Mouse (Mus musculus) CD8-positive naive resting alpha-beta T cell, adult 2 months (primary cell): Measurements from ENCODE around the gene Wipf3.

ENCODE experiments used
- DNase-seq, 2 experiments: peaks; one replicate each; pipeline ENCODE4 v3.0.0; 2022; ENCODE audit warnings: low read depth in 2 of 2, low spot score in 2 of 2

Gene Wipf3

DNA sequence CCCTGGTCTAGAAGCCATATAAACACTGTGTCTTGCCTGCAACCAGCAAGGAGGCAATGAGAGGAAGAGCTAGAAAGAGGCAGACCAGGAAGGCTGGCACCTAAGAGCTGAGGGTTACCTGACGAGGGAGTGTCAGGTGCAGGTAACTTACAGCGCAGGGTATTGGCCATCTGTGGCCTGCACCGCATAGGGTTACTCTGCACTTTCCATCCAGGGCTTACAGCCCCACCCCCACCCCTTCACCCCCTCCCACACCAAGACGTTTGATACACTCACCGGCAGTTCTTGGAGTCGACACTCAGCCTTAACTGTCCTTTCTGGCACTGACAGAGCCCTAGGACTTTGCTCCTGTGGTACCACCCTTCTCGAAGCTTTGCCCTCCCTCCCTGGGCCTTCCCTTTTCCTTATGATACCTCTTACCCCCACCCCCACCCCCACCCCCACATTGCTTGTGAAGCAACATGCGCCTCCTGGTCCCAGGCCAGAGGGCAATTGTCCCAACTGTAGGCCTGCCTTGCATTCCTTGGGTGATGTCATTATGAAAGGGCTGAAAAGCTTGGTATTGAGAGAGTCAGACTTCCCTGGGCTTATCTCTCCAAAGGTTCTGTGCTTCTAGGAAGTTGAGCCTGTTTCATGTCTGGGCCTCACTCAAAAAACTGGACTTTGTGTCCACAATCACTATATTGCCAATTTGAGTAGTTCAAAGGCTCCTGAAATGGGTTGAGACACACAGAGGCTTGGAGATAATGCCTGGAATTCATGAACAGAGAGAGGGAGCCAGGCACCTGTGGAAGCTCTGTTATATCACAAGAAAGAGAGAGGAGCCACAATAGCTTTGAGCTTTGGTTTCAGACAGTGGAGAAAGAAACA is 43.7 kb downstream of the Wipf3 start:
- no peak for DNase-seq

- no peak for DNase-seq
Measured at GRCm38 (mm10) chr6:54475926-54476667, 46.7 kb downstream of the Wipf3 start.

- no peak for DNase-seq
Measured at GRCm38 (mm10) chr6:54478646-54479324, 49.4 kb downstream of the Wipf3 start.

GRCm38 (mm10) chr6:54481390-54482112 is 52.1 kb downstream of the Wipf3 start:
- DNase-seq: no peak

DNA sequence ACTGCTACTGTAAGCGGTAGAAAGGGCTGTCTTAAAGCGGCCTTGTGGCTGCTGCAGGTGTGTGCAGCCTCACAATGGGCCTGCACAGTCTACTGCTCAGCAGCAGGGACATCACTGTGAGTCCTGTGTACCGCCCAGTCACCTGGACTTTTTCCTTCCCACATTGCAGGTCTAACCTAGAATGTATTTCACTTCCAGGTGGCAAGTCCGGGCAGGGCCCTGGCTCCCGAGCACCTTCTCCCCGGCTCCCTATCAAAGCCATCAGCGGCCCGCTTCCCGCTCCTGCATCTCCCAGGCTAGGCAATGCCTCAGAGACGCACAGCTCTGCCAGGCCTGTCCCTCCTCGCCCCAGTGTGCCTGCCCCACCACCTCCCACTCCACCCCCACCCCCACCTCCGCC is 55.6 kb downstream of the Wipf3 start:
- DNase-seq: no peak

- DNase-seq: no peak
Measured at GRCm38 (mm10) chr6:54485435-54485901, 56.1 kb downstream of the Wipf3 start.

DNA sequence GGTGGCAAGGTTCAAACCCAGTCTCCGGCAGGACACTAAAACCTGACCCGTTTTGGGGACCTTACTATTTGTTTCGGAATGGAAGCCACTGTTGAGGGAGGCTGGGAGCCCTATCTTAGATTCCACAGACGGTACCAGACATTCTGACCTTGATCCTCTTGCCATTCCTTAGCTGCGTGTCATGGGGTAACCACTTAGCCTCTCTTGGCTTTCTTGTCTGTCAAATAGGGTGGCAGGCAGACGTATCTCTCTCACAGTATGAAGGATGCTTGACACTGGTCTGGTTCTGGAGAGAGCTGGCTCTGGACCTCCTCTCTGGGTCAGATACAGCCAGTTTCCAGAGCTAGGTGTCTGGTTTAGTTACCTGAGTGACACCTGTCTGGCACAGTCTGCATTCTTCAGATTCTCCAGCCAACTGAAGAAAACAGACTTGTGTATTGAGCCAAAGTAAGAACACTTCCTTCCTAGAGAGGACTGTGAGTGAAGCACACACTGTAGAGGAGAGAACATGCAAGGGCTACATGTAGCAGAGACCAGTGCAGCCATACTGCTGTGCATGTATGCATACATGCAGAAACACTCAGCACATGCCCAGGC is 56.7 kb downstream of the Wipf3 start:
- no peak for DNase-seq

DNA sequence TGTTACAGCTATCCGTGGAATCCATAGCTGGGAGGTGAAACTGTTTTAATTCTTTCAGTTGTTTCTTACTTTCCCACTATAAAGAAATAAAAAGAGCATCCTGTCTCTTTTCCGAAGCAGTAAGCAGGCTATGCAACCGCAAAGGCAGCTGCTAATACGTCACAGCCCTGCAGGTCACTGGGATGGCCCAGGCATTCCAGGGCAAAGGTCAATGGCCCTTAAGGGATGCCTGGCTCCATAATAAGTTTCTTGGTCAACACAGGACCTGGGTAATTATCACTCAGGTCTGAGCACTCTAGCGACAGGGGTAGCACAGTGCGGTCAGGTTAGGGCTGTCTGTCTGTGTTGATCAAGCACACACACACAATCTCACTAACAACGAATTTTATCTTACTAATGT is 61.7 kb downstream of the Wipf3 start:
- DNase-seq: no peak

- no peak for DNase-seq
Measured at GRCm38 (mm10) chr6:54494097-54494496, 64.7 kb downstream of the Wipf3 start.

GRCm38 (mm10) chr6:54494612-54495398 is 65.4 kb downstream of the Wipf3 start:
- no peak for DNase-seq

DNA sequence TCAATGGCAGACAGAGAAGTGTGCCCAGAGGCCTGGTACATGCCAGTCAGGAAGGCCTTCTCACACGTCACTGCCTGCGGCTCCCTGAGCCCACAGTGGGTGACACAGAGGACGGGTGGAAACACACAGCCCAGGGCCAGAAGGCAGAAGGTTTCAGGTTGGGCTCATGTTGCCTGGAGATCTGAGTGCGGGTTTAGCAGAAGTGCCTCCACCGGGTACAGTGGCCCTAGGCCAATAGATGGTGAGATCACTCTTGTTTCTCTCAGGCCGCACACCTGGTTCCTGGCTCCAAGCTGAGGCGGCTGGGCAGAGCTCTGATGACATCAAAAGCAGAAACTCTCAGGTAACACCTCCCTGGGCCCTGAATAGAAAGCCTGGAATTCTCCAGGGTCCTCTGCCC is 66.8 kb downstream of the Wipf3 start:
- no peak for DNase-seq

DNA sequence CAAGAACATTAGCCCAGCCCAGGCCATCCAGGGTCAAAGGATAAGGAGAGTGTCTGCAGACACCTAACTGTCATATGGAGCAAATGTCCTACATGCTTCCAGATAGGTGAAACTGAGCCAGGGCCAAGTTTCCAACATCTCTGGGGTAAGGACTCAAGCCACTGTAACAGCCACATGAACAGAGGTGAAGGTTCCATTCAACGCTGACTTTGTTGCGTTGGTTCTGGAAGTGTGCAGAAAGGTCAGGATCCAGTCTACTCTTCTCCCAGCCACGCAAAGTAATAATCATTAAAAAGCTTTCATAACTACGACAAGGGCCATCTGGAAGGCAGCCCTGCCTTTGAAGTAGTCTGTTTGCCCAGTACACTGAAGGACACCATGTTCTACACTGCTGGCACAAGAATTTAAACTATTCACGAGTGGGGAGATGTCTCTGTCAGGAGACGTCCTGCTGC is 73.3 kb downstream of the Wipf3 start:
- DNase-seq: no peak

GRCm38 (mm10) chr6:54506318-54506717 is 76.9 kb downstream of the Wipf3 start:
- no peak for DNase-seq

DNA sequence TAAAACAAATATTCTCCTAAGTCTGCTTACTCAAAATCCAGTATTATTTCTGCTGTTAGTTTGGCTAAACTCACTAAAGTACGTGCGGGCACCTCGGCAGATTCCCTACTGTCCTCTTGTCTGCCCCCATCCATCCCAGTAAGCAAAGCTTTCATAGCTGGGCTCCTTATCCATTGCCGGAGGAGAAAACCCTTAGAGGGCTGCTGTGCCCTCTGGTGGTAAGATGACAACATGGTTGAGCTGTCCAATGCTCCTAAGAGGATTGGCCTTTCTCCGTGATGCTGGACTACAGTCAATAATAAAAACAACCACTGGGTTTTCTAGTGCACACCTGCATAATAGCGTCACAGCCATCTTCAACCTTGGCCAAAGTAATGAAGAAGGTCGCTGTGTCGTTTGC is 77.6 kb downstream of the Wipf3 start:
- no peak for DNase-seq

- no peak for DNase-seq
Measured at GRCm38 (mm10) chr6:54507808-54508207, 78.4 kb downstream of the Wipf3 start.

DNA sequence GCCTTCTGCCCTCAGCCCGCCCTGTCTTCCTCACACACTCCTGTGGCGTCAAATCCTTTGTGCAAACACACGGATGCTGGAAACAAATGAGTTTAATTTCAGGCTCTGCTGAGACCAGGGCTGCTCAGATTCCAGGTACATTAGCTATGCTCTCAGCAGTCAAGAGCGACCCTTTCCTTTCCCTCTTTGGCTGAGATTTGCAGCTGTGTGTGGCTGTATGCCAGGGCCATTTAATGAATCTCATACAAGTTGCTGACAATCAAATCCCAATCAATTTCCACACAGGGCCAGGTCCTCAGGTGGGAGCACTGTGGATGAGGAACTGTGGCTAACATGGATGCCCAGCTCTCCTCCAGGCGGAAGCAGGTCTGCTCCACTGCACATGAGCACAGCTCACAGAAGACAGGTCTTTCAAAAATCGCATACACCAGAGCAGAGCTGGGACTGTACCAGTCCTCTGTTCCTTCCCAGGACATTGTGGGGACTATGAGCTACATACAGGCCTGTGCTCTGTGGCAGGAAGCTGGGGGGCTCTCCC is 78.9 kb downstream of the Wipf3 start:
- DNase-seq: no peak

DNA sequence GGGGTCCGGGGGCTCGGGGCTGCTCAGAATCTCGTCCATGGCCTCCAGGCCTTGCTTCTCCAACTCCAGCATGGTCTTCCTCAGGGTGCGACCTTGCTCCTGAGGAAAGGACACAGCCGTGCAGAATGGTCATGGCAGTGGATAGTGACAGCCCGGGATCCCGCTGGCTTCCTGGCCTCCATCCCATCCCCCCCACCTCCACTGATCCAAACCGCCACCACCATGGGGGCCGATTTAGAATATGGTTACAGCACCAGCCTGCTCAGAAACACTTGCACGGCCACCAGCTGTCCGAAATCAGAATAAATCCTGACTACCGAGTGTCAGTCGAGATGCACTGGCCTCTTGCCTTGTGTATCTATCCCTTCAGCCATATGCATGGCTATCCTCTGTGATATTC is 79.9 kb downstream of the Wipf3 start:
- DNase-seq: no peak

- DNase-seq: no peak
Measured at GRCm38 (mm10) chr6:54512256-54512655, 82.9 kb downstream of the Wipf3 start.

- no peak for DNase-seq
Measured at GRCm38 (mm10) chr6:54516512-54517134, 87.2 kb downstream of the Wipf3 start.
